Mouse (Mus musculus) testis, adult 2 months (tissue): ENCODE measurements around the gene 1110025L11Rik.
"Not testable (repeated sequence)": the region's sequence is repeated elsewhere in the genome, so short reads cannot be mapped to it uniquely, and the experiment has no call there.

Experiments used
- CTCF ChIP-seq: fragments of 200-500 bp; IDR thresholded peaks from 2 replicates; pipeline ENCODE4 v1.5.1; 2012; ENCODE audit warnings: low read depth, mild to moderate bottlenecking, inconsistent platforms, low read length, moderate library complexity; ENCODE audit not compliant: control insufficient read depth, insufficient read depth, insufficient replicate concordance
- POLR2A ChIP-seq: fragments of 200-500 bp; IDR thresholded peaks from 2 replicates; pipeline ENCODE4 v1.6.1; 2012; ENCODE audit warnings: low read depth, mild to moderate bottlenecking, inconsistent platforms, low read length, moderate library complexity; ENCODE audit not compliant: control insufficient read depth

DNA sequence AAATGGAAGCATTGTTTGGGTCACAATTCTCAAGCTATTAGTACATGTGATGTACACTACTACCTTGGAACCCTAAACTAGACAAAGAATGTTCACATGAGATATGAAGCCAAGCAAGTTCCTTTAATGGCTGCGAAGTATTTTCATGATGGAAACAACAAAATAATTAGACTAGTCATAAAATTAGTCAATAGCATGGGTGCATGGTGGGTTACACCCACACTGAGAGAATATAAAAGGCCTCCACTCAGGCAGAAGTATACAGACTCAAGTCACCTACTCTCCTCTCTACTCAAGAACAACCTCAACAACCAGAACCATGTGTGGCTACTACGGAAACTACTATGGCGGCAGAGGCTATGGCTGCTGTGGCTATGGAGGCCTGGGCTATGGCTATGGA, 32.4 kb downstream of the 1110025L11Rik start, which contains the start of gene Krtap6-1:
- not testable (repeated sequence) for TF ChIP-seq CTCF, POLR2A
